Mouse (Mus musculus) megakaryocyte, embryonic 14.5 days (primary cell): ENCODE measurements around the gene Them7. TPM values are rescaled to one million over a fixed set of nuclear protein-coding genes. Genes with fewer than 3 reads are reported as not detected.

Source experiments
- H3K27me3 ChIP-seq: replicated peaks from 2 replicates; pipeline ENCODE3; 2012; ENCODE audit warnings: inconsistent platforms
- H3K36me3 ChIP-seq: replicated peaks from 2 replicates; pipeline ENCODE3; 2012; ENCODE audit warnings: low read length, inconsistent platforms, mixed read lengths
- H3K4me1 ChIP-seq: 2 replicates; pipeline ENCODE4 v1.6.1; 2012; ENCODE audit warnings: inconsistent platforms
- H3K4me3 ChIP-seq: replicated peaks from 2 replicates; pipeline ENCODE3; 2012; ENCODE audit warnings: moderate library complexity, mild to moderate bottlenecking, inconsistent platforms
- H3K9me3 ChIP-seq: 2 replicates; pipeline ENCODE4 v1.6.1; 2012; ENCODE audit warnings: inconsistent platforms
- FLI1 ChIP-seq: IDR thresholded peaks from 2 replicates; pipeline ENCODE4 v1.6.1; 2012; ENCODE audit warnings: low read length, inconsistent platforms, mixed read lengths
- GATA1 ChIP-seq: IDR thresholded peaks from 3 replicates; pipeline ENCODE4 v1.6.1; 2012; ENCODE audit warnings: mixed read lengths, low read length, inconsistent platforms, borderline replicate concordance
- polyA plus RNA-seq: library from polyadenylated mRNA; stranded (reverse); fragments of >175 nt; gene quantifications from 2 replicates; pipeline ENCODE4 v1.2.3, GENCODE M21; 2012; ENCODE audit warnings: low replicate concordance; ENCODE audit not compliant: insufficient read depth

The Them7 gene
- polyA plus RNA-seq, 1 experiment, result not detected

- Histone ChIP-seq H3K4me1 (peaks cover 43% of the 10 kb centered on the region), H3K4me3 (peak overlapping the region; percentile 71), H3K9me3 (no peaks in the 10 kb centered on the region), H3K27me3 (peaks cover 44% of the 10 kb centered on the region), H3K36me3 (peaks cover 22% of the 10 kb centered on the region)
- TF ChIP-seq FLI1 (no peak), GATA1 (no peak)
These were observed 173.5 kb downstream of the Them7 start for GRCm38 (mm10) chr2:105397446-105398211.

- peak overlapping the region; percentile 94 for H3K4me3 ChIP-seq
- peaks cover 44% of the 10 kb centered on the region for H3K27me3 ChIP-seq
- H3K9me3 ChIP-seq, result no peaks in the 10 kb centered on the region
- peaks cover 43% of the 10 kb centered on the region for H3K4me1 ChIP-seq
- H3K36me3 ChIP-seq, result peaks cover 13% of the 10 kb centered on the region
- TF ChIP-seq FLI1, result no peak
- no peak for TF ChIP-seq GATA1
These were observed 174.5 kb downstream of the Them7 start for GRCm38 (mm10) chr2:105398636-105399084.

- TF ChIP-seq FLI1 (no peak), GATA1 (no peak)
- no peaks in the 10 kb centered on the region for H3K9me3 ChIP-seq
These were observed 175.2 kb downstream of the Them7 start, which contains the start of gene Rcn1 for GRCm38 (mm10) chr2:105399085-105399891. Rcn1 (minus strand) TSS chr2:105399319.

GRCm38 (mm10) chr2:105400558-105400957, 176.4 kb downstream of the Them7 start:
- Histone ChIP-seq H3K9me3 (no peaks in the 10 kb centered on the region), H3K27me3 (peaks cover 47% of the 10 kb centered on the region), H3K4me3 (no peak overlapping the region), H3K36me3 (no peaks in the 10 kb centered on the region), H3K4me1 (peaks cover 43% of the 10 kb centered on the region)
- TF ChIP-seq GATA1, result no peak
- TF ChIP-seq FLI1, result no peak

More at GRCm38 (mm10) chr2:105399085-105399891, 175.2 kb downstream of the Them7 start, which contains the start of gene Rcn1:
- Histone ChIP-seq H3K4me1 (peaks cover 43% of the 10 kb centered on the region), H3K27me3 (peaks cover 44% of the 10 kb centered on the region), H3K4me3 (peak within 1 kb of the TSS; percentile 94), H3K36me3 (peaks cover 7% of the 10 kb centered on the region)

GRCm38 (mm10) chr2:105402180-105402579, 178.1 kb downstream of the Them7 start:
- Histone ChIP-seq H3K9me3 (no peaks in the 10 kb centered on the region), H3K4me3 (no peak overlapping the region), H3K4me1 (peaks cover 33% of the 10 kb centered on the region), H3K36me3 (no peaks in the 10 kb centered on the region), H3K27me3 (peaks cover 42% of the 10 kb centered on the region)
- TF ChIP-seq FLI1 (no peak), GATA1 (no peak)

GRCm38 (mm10) chr2:105408511-105408910, 184.4 kb downstream of the Them7 start:
- TF ChIP-seq GATA1, result no peak
- TF ChIP-seq FLI1, result no peak
- peaks cover 18% of the 10 kb centered on the region for H3K27me3 ChIP-seq
- no peaks in the 10 kb centered on the region for H3K36me3 ChIP-seq
- H3K4me1 ChIP-seq, result no peaks in the 10 kb centered on the region
- H3K9me3 ChIP-seq, result no peaks in the 10 kb centered on the region
- no peak overlapping the region for H3K4me3 ChIP-seq

- no peaks in the 10 kb centered on the region for H3K4me1 ChIP-seq
- H3K27me3 ChIP-seq, result peaks cover 19% of the 10 kb centered on the region
- TF ChIP-seq FLI1 (no peak), GATA1 (no peak)
- H3K36me3 ChIP-seq, result no peaks in the 10 kb centered on the region
- no peak overlapping the region for H3K4me3 ChIP-seq
- no peaks in the 10 kb centered on the region for H3K9me3 ChIP-seq
These were observed 185.1 kb downstream of the Them7 start for GRCm38 (mm10) chr2:105409253-105409652.

- H3K9me3 ChIP-seq, result no peaks in the 10 kb centered on the region
- TF ChIP-seq FLI1 (no peak), GATA1 (no peak)
- H3K36me3 ChIP-seq, result no peaks in the 10 kb centered on the region
- H3K4me3 ChIP-seq, result no peak overlapping the region
- peaks cover 33% of the 10 kb centered on the region for H3K27me3 ChIP-seq
- H3K4me1 ChIP-seq, result no peaks in the 10 kb centered on the region
These were observed 190.2 kb downstream of the Them7 start for GRCm38 (mm10) chr2:105414309-105414708.

GRCm38 (mm10) chr2:105416046-105416659, 192.0 kb downstream of the Them7 start:
- Histone ChIP-seq H3K36me3 (no peaks in the 10 kb centered on the region), H3K9me3 (peaks cover 11% of the 10 kb centered on the region), H3K4me3 (no peak overlapping the region), H3K4me1 (no peaks in the 10 kb centered on the region), H3K27me3 (peaks cover 29% of the 10 kb centered on the region)
- no peak for TF ChIP-seq FLI1
